ENCODE assay signal across 12 mouse cellular contexts in genomic region chr6:128807021-128807420, GRCm38 (mm10). TPM values are rescaled to one million over a fixed set of nuclear protein-coding genes. Genes with fewer than 3 reads are reported as not detected.
DNase-seq lines count a peak whose midpoint lies in the region; ATAC-seq and TF ChIP-seq lines count a peak whose summit lies in the region.
"Had no signal": no experiment of that assay in that cellular context is flagged by ENCODE, and none has a peak within 500 bp of the region (broad histone marks: within the 10 kb centered on the region; RNA-seq: fewer than 3 reads in every experiment).

No protein-coding gene starts in this region.

- H3K9me3 ChIP-seq in liver, postnatal 0 days (ENCODE audit: low read length), result no peaks in the 10 kb centered on the region
- H3K9me3 ChIP-seq: lung, embryonic 15.5 days had no signal

- no peak for ATAC-seq in liver, postnatal 0 days

- H3K36me3 ChIP-seq in liver, postnatal 0 days (replicated peaks; ENCODE audit: insufficient read depth, low read length), result no peaks in the 10 kb centered on the region
- H3K36me3 ChIP-seq: lung, embryonic 15.5 days had no signal

- H3K4me1 ChIP-seq in liver, postnatal 0 days (ENCODE audit: insufficient read depth), result peaks cover 4% of the 10 kb centered on the region
- H3K4me1 ChIP-seq: lung, embryonic 15.5 days had no signal

- TF ChIP-seq CTCF in liver, postnatal 0 days (IDR thresholded peaks at IDR 0.05; ENCODE audit: low read depth), result peak; percentile 36

- H3K27me3 ChIP-seq in liver, postnatal 0 days (ENCODE audit: insufficient read depth, low read length), result no peaks in the 10 kb centered on the region
- H3K27me3 ChIP-seq: lung, embryonic 15.5 days had no signal

- no peak overlapping the region for H3K27ac ChIP-seq in liver, postnatal 0 days (ENCODE audit: low read depth)
- H3K27ac ChIP-seq: lung, embryonic 15.5 days had no signal

- intact Hi-C loops in heart, postnatal 25 days (cut with DNase I), result no loop called here
- intact Hi-C loops in left cerebral cortex, postnatal 14 days (cut with DNase I), result no loop called here

- H3K9ac ChIP-seq in liver, postnatal 0 days (replicated peaks), result no peak overlapping the region
- H3K9ac ChIP-seq: lung, embryonic 15.5 days had no signal

- no peak overlapping the region for H3K4me2 ChIP-seq in liver, postnatal 0 days (ENCODE audit: low read depth, low read length)
- H3K4me2 ChIP-seq: lung, embryonic 15.5 days had no signal

- WGBS in liver, postnatal 0 days (ENCODE audit: insufficient replicate concordance), result 65% methylated on average over 3 of the region's 3 CpGs

- no peak for TF ChIP-seq EP300 in liver, postnatal 0 days (IDR thresholded peaks at IDR 0.05; ENCODE audit: low read depth)

- peak; percentile 41 for DNase-seq in heart, adult 11 months
- no peak for DNase-seq in heart, postnatal 25 days (ENCODE audit: low spot score)
- DNase-seq in liver, postnatal 0 days, result no peak
- no peak for DNase-seq in liver
- peak; percentile 37 to 50 for DNase-seq in B cell, adult 2 months
- DNase-seq in T-cell, adult 2 months (ENCODE audit: low spot score), result peak; percentile 69
- no peak for DNase-seq in left cerebral cortex, postnatal 14 days (ENCODE audit: low spot score in 2 of 2)
- DNase-seq: adrenal gland, postnatal 14 days; cerebellum, adult 11-12 months; layer of hippocampus, postnatal 36 days had no signal

- no peak overlapping the region for H3K4me3 ChIP-seq in liver, postnatal 0 days (ENCODE audit: low read depth, low read length)
- H3K4me3 ChIP-seq: lung, embryonic 15.5 days had no signal

RNA-seq across cellular contexts. Expression of gene Klrb1c, which starts 18.0 kb away (rescaled TPM):
- total RNA-seq in heart, postnatal 25 days (2021), result under 1 TPM in 1 of 2 experiments, not detected in 1; 0.28 TPM
- polyA plus RNA-seq in liver, postnatal 0 days (2015; fragmentation: Nextera tagmentation; extraction: Ambion mirVana), result 0.64 and 1.1 TPM in 2 replicates
- total RNA-seq in left cerebral cortex, postnatal 14 days (2021), result not detected
- total RNA-seq: layer of hippocampus, postnatal 36 days had no signal
- polyA plus RNA-seq: heart, embryonic 14.5 days had no signal

RNA-seq across cellular contexts. Expression of gene Gm44511, which starts 19.1 kb away (rescaled TPM):
- total RNA-seq in heart, postnatal 25 days (2021), result not detected
- polyA plus RNA-seq in liver, postnatal 0 days (2015; fragmentation: Nextera tagmentation; extraction: Ambion mirVana), result not detected in 2 replicates
- total RNA-seq in left cerebral cortex, postnatal 14 days (2021), result not detected
- total RNA-seq: adrenal gland, postnatal 14 days; layer of hippocampus, postnatal 36 days had no signal
- polyA plus RNA-seq: heart, embryonic 14.5 days; lung, embryonic 15.5 days had no signal

RNA-seq across cellular contexts. Expression of gene Klrb1b, which starts 19.1 kb away (rescaled TPM):
- under 1 TPM in 1 of 2 experiments, not detected in 1; 0.10 TPM for total RNA-seq in heart, postnatal 25 days (2021)
- 0.32 and 0.39 TPM in 2 replicates for polyA plus RNA-seq in liver, postnatal 0 days (2015; fragmentation: Nextera tagmentation; extraction: Ambion mirVana)
- not detected for total RNA-seq in left cerebral cortex, postnatal 14 days (2021)
- total RNA-seq: adrenal gland, postnatal 14 days; layer of hippocampus, postnatal 36 days had no signal
- polyA plus RNA-seq: heart, embryonic 14.5 days had no signal

Comparison
In these comparisons a context has a peak if more than half of its experiments do, and no peak if none do; other contexts are left out.
1. DNase-seq: peak in heart, adult 11 months (single experiment), B cell, adult 2 months (2 of 2) and T-cell, adult 2 months (single experiment); none in heart, postnatal 25 days (single experiment), liver, postnatal 0 days (single experiment), liver (single experiment) and left cerebral cortex, postnatal 14 days (0 of 2).